28 mouse cellular contexts compared by ENCODE assay signal in the genomic region with DNA sequence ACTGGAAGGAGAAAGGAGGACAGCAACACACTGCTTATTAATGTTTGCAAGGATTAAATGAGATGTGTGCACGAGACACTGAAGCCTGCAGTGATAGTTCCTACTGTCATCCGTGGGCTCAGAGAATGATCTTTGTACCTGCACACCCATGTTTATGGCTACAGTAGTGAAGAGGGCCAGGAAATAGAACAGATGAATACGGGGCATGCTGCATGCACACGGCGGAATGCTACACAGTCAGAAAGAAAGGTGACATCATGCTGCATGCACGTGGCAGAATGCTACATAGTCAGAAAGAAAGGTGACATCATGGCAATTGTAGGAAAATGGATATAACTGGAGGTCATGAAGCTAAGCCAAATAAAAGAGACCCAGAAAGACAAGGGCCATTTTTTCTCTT. TPM values are rescaled to one million over a fixed set of nuclear protein-coding genes. Genes with fewer than 3 reads are reported as not detected.
A peak's percentile ranks its signal among the peaks of the same experiment; 100 is the strongest.
DNase-seq lines count a peak whose midpoint lies in the region; ATAC-seq and TF ChIP-seq lines count a peak whose summit lies in the region.
"Had no signal": no experiment of that assay in that cellular context is flagged by ENCODE, and none has a peak within 500 bp of the region (broad histone marks: within the 10 kb centered on the region; RNA-seq: fewer than 3 reads in every experiment).

No protein-coding gene starts in this region.

- peak; percentile 53 for DNase-seq in heart, adult 11 months
- DNase-seq in heart, postnatal 4 days: no peak
- DNase-seq in spleen, adult 12 weeks (ENCODE audit: low spot score): no peak
- DNase-seq in gastrocnemius, adult 2 months: no peak
- DNase-seq in gastrocnemius, postnatal 4 days (ENCODE audit: low spot score in 2 of 2): no peak
- DNase-seq: adrenal gland, adult 2 months; adrenal gland, postnatal 14 days; cerebellum, adult 11-12 months; cerebellum, adult 8-10 months; cerebellum, postnatal 10 days; cerebellum, postnatal 36 days; embryo, embryonic 11 days; gastrocnemius, postnatal 10 days; gastrocnemius, postnatal 36 days; heart, adult 18-20 months; heart, postnatal 10 days; heart, postnatal 36 days had no signal

- H3K4me1 ChIP-seq in intestine, postnatal 0 days (replicated peaks; ENCODE audit: control insufficient read depth, insufficient read depth, low read length): no peaks in the 10 kb centered on the region
- H3K4me1 ChIP-seq in small intestine, adult 2 months (ENCODE audit: control insufficient read depth, insufficient read depth, insufficient read length, low read length): peaks cover 6% of the 10 kb centered on the region
- H3K4me1 ChIP-seq: embryonic facial prominence, embryonic 10.5 days; embryonic facial prominence, embryonic 13.5 days; forebrain, embryonic 12.5 days; forebrain, embryonic 15.5 days had no signal

- H3K4me2 ChIP-seq in intestine, postnatal 0 days (replicated peaks; ENCODE audit: low read depth): no peak overlapping the region
- H3K4me2 ChIP-seq: embryonic facial prominence, embryonic 13.5 days; forebrain, embryonic 12.5 days; forebrain, embryonic 15.5 days; heart, embryonic 12.5 days; heart, embryonic 15.5 days; hindbrain, embryonic 14.5 days had no signal

- H3K4me3 ChIP-seq in intestine, postnatal 0 days (ENCODE audit: low read depth, low read length): no peak overlapping the region
- H3K4me3 ChIP-seq in small intestine, adult 2 months (ENCODE audit: low read depth, low read length): no peak overlapping the region
- H3K4me3 ChIP-seq in gastrocnemius, adult 2 months: no peak overlapping the region
- H3K4me3 ChIP-seq: embryonic facial prominence, embryonic 10.5 days; embryonic facial prominence, embryonic 13.5 days; erythroblast, embryonic 14.5 days; forebrain, embryonic 12.5 days; forebrain, embryonic 15.5 days; heart, embryonic 12.5 days; heart, embryonic 15.5 days had no signal

- no peak overlapping the region for H3K27ac ChIP-seq in intestine, postnatal 0 days (ENCODE audit: low read depth, low read length)
- peak overlapping the region; percentile 58 for H3K27ac ChIP-seq in small intestine, adult 2 months (ENCODE audit: insufficient read depth, low read depth, low read length)
- no peak overlapping the region for H3K27ac ChIP-seq in gastrocnemius, adult 2 months
- H3K27ac ChIP-seq: embryonic facial prominence, embryonic 10.5 days; embryonic facial prominence, embryonic 13.5 days; forebrain, embryonic 12.5 days; forebrain, embryonic 15.5 days; heart, embryonic 15.5 days; hindbrain, embryonic 14.5 days; hindbrain, postnatal 0 days had no signal

- H3K9ac ChIP-seq in intestine, postnatal 0 days (ENCODE audit: low read depth, low read length): no peak overlapping the region
- H3K9ac ChIP-seq: embryonic facial prominence, embryonic 13.5 days; forebrain, embryonic 12.5 days; forebrain, embryonic 15.5 days; heart, embryonic 12.5 days; heart, embryonic 15.5 days; hindbrain, embryonic 14.5 days had no signal

- no peak for TF ChIP-seq CTCF in intestine, postnatal 0 days (IDR thresholded peaks at IDR 0.05; ENCODE audit: low read depth)
- no peak for TF ChIP-seq CTCF in small intestine, adult 2 months (IDR thresholded peaks at IDR 0.05; ENCODE audit: extremely low read depth, insufficient read length, insufficient replicate concordance, low read depth, low read length)
- no peak for TF ChIP-seq CTCF in gastrocnemius, adult 2 months (IDR thresholded peaks at IDR 0.05)

- TF ChIP-seq POLR2A in small intestine, adult 2 months (IDR thresholded peaks at IDR 0.05; ENCODE audit: low read depth, low read length): no peak

- intact Hi-C loops in gastrocnemius, adult 2 months (cut with DNase I): no loop called here

- H3K9me3 ChIP-seq in intestine, postnatal 0 days (ENCODE audit: control insufficient read depth): no peaks in the 10 kb centered on the region
- H3K9me3 ChIP-seq: embryonic facial prominence, embryonic 10.5 days; embryonic facial prominence, embryonic 13.5 days; forebrain, embryonic 12.5 days; forebrain, embryonic 15.5 days; heart, embryonic 12.5 days; heart, embryonic 15.5 days had no signal

- H3K27me3 ChIP-seq in intestine, postnatal 0 days (replicated peaks; ENCODE audit: control insufficient read depth, insufficient read depth, low read length): no peaks in the 10 kb centered on the region
- no peaks in the 10 kb centered on the region for H3K27me3 ChIP-seq in small intestine, adult 2 months (ENCODE audit: control insufficient read depth, insufficient read depth, low read length)
- H3K27me3 ChIP-seq: embryonic facial prominence, embryonic 13.5 days; forebrain, embryonic 12.5 days; forebrain, embryonic 15.5 days; heart, embryonic 12.5 days; heart, embryonic 15.5 days had no signal

- H3K36me3 ChIP-seq in intestine, postnatal 0 days (ENCODE audit: control insufficient read depth, insufficient read depth): no peaks in the 10 kb centered on the region
- peaks cover 30% of the 10 kb centered on the region for H3K36me3 ChIP-seq in small intestine, adult 2 months (ENCODE audit: control insufficient read depth, insufficient read depth, low read length)
- H3K36me3 ChIP-seq: embryonic facial prominence, embryonic 13.5 days; forebrain, embryonic 15.5 days; heart, embryonic 12.5 days; heart, embryonic 15.5 days had no signal

- 33% methylated on average over 6 of the region's 6 CpGs for WGBS in intestine, postnatal 0 days
- WGBS in small intestine, adult 2 months: 19% methylated on average over 6 of the region's 6 CpGs

- ATAC-seq in intestine, postnatal 0 days: peak; percentile 93
- ATAC-seq: forebrain, embryonic 15.5 days; hindbrain, postnatal 0 days had no signal

RNA-seq across cellular contexts. Expression of a gene that starts 49.8 kb away (rescaled TPM):
- total RNA-seq in heart, postnatal 4 days (2021): 100 to 1,000 TPM; 276 to 287 TPM
- polyA plus RNA-seq in intestine, postnatal 0 days (2015; fragmentation: Nextera tagmentation; extraction: Ambion mirVana): 337 and 357 TPM in 2 replicates
- polyA plus RNA-seq in small intestine, adult 2 months (2012; rRNA removed): 4.3 and 7.9 TPM in 2 replicates
- 100 to 1,000 TPM; 221 to 296 TPM for total RNA-seq in gastrocnemius, adult 2 months (2021)
- 100 to 1,000 TPM; 229 to 230 TPM for total RNA-seq in gastrocnemius, postnatal 4 days (2021)

RNA-seq across cellular contexts. Expression of a gene that starts 50.9 kb away (rescaled TPM):
- total RNA-seq in heart, postnatal 4 days (2021): 1 to 10 TPM; 4.5 to 4.6 TPM
- 20.7 and 22.3 TPM in 2 replicates for polyA plus RNA-seq in intestine, postnatal 0 days (2015; fragmentation: Nextera tagmentation; extraction: Ambion mirVana)
- polyA plus RNA-seq in small intestine, adult 2 months (2012; rRNA removed): 8.7 and 15.5 TPM in 2 replicates
- 1 to 10 TPM; 3.9 to 5.9 TPM for total RNA-seq in gastrocnemius, adult 2 months (2021)
- 1 to 10 TPM; 2.9 to 4.6 TPM for total RNA-seq in gastrocnemius, postnatal 4 days (2021)

RNA-seq across cellular contexts. Expression of a gene that starts 50.9 kb away (rescaled TPM):
- 10 to 100 TPM; 43.1 to 43.9 TPM for total RNA-seq in heart, postnatal 4 days (2021)
- 51.9 and 53.8 TPM in 2 replicates for polyA plus RNA-seq in intestine, postnatal 0 days (2015; fragmentation: Nextera tagmentation; extraction: Ambion mirVana)
- 7.7 and 18.4 TPM in 2 replicates for polyA plus RNA-seq in small intestine, adult 2 months (2012; rRNA removed)
- 10 to 100 TPM; 30.2 TPM for total RNA-seq in gastrocnemius, adult 2 months (2021)
- 10 to 100 TPM; 45.0 to 51.0 TPM for total RNA-seq in gastrocnemius, postnatal 4 days (2021)
